Mouse (Mus musculus): Measurements from ENCODE around the gene Elf1.
"Not testable (repeated sequence)": the region's sequence is repeated elsewhere in the genome, so short reads cannot be mapped to it uniquely, and the experiment has no call there.

Gene Elf1

DNA sequence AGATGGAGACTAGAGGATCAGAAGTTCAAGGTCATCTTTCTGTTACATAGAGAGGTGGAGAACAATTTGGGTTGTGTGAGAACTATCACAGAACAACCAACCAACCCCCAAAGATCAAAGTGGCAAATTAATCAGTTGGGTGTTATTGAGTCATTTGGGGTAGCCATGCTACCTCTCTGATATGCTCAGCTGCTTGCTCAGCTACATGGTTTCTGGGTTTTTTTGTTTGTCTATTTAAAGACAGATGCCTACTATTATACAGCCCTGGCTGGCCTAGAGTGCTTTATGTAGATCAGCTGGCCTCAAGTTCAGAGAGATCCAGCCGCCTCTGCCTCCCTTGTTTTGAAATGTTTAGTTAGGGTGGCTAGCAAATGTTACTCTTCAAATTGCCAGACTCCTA, 40.1 kb downstream of the Elf1 start:
- DNase-seq (ENCODE audit: low read depth, low spot score): no peak

DNA sequence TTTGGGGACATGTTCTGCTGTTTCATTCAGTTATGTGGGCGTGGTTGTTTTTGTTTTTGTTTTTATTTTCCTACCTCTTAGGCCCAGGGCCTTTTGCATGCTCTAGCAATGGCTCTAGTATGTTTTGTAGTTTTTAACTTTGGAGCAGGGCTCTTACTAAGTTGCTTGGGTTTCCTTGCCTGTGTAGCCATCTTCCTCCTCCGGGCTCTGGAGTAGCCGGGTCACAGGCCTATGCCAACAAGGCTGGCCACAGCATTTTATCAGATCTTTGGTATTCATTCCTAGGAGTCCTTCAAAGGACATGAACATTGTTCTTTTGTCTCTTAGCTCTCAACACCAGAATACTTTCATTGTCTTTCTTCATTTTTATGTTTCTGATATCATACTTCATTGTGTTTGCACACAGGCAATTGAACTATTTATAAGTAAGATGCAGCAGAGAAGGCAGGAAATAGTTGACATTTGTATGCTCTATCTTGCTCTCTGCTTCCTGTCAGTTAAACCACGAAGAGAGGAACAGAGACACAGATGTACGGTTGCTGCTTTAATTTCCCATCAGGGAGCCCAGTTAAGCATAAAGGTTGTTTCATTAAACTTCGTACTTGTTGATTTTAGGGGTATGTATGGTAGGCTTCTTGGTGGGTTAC, 40.6 kb downstream of the Elf1 start:
- DNase-seq (ENCODE audit: low read depth, low spot score): no peak

DNA sequence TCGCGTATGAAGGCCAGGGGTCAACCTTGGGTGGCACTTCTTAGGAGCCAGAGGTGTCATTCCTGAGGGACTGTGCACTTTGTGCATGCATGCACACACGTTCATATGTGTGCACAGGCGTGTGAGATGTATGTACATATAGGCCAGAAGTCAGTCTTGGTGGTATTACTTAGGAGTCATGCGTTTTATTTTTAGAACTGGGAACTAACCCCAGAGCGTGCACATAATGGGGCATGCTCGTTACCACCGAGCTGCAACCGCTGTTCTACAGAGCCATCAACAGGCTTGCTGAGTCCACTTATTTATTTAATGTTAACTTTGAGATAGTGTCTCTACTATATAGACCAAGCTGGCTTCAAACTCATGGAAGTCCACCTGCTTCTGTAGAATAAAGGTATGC, 41.4 kb downstream of the Elf1 start:
- DNase-seq (ENCODE audit: low read depth, low spot score): no peak

DNA sequence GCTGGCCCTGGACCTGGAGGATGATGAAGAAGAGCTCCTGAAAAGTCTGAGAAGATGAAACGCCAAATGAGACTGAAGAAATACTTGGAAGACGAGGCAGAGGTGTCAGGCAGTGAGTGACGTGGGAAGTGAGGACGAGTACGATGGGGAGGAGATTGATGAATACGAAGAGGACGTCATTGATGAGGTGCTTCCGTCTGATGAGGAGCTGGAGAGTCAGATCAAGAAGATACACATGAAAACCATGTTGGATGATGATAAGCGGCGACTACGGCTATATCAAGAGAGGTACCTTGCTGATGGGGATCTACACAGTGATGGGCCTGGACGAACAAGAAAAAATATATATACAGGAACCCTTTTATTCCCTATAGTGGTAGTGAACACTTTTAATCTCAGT, 45.1 kb downstream of the Elf1 start:
- not testable (repeated sequence) for DNase-seq (ENCODE audit: low read depth, low spot score)

DNA sequence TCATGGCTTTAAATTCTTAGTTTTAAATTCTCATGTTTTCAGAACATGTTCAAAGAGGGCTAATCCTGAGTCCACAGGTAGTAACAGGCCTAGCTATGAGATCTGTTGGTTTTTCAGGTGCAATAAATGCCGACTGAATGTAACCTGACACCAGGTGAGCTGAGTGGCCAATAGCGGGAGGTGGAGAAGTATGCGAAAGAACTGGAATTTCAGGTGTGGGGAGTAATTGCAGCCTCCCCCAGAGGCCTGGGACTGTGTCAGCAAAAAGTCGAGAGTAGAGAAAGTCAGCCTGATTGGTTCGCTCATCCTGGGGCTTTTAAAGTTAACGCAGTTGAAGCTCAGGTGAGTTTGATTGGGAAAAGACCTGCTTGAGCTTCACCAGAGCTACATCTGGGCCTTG, 46.7 kb downstream of the Elf1 start:
- DNase-seq (ENCODE audit: low read depth, low spot score): peak; percentile 31

DNA sequence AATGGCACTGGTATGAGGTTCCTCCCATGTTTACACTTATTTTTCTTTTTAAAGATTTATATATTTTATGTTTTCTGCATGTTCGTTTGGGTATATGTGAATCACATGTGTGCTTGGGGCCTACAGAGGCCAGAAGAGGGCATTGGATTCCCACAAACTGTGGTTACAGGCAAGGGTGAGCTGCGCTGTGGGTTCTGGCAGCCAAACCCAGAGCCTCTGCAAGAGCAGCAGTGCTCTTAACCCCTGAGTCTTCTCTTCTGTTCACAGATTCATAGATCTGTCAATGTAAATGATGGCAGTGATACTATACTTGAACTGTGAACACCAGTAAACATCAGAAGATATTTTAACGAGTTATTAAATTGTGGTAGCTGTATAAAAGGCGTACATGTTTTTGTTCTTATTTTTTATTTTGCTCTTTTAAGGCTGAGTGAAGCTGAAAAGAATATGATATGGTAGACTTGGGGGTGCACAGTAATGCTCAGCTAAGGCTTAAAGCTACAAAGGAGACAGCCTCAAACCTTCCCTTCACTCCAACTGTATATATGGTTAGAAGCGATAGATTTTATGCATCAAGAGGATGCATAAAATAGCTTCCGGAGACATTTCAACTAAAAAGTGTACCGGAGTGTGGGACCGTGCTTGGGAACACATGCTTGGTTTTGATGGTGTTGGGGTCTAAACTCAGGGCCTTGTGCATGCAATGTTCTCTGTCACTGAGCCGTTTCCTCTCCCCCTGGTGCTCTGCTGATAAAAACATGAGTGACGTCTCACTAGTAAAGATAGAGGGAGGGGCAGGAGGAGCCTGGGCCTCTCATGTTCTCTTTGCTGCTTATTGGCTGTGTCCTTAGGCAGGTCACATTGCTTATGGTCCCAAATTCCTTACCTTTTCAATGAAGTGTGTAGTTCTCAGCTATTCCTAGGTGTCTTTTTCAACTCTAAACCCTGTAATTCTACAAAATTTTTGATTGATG, 48.9 kb downstream of the Elf1 start:
- DNase-seq (ENCODE audit: low read depth, low spot score): no peak

DNA sequence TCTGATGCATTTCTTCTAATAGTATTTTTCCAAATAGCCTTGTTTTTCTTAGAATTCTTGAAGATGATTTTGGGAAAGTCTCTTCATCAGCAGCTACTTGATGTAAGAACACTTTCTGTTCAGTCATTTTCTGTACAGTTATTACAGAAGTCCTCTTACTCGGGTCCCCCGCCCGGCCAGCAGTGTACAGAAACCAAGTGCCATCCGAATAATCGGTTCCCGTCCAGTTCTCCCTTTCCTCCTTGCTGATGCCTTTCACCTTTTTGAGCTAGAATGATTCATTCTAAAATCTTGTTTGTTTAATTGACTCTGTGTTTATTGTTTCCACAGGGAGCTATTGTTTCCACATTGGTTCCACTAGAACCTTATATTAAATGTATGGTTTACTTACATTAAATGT, 49.8 kb downstream of the Elf1 start:
- no peak for DNase-seq (ENCODE audit: low read depth, low spot score)

DNA sequence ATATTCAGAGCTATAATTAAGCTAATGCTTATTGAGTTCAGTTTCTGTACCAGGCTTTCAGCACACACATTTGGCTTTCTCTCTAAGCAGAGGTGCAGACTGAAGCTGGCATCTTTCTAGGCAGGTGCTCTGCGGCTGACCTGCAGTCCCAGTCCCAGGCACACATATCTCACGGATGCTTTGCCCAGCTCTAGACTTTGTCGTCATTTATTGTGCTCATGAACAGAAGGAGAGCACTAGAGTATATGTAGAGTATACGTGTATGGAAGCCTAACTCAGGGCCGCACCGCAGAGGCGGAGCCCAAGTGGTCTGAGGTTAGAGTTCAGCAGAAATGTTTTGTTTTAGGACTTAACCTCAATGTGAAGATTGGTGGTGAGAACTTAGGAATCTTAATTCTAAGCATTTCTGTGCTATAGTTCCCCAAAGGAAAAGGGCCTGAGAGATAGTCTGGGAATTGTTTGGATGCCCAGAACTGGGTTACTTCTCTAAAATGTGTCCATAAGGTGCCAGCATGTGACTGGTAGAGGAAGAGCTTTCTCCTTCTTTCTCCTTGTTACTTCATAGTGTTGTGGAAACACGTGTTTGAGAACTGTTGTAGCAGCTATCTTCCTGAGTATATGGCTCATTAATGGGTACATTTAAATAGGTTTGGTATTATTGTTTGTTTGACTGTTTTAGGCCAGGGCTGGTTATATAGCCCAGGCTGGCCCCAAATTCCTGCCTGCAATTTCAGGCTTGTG, 51.2 kb downstream of the Elf1 start:
- no peak for DNase-seq (ENCODE audit: low read depth, low spot score)

DNA sequence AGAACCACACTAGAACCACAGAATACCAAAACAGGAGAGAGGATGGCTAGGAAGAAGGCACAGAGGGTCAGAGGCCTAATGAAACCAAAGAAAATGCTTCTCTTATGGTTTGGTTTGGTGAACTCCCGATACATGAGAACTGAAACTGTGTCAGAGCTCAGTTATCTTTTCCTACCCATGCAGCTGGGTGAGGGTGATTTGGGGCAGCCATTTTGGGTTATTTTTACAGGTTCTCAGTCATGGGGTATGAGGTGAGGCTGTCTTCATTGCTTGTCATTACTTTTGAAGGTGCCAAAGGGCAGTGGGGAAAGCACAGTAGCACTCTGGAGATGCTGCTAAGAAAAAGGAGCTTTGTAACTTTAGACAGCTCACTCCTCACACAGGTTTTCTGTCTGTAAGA, 52.4 kb downstream of the Elf1 start:
- no peak for DNase-seq (ENCODE audit: low read depth, low spot score)

DNA sequence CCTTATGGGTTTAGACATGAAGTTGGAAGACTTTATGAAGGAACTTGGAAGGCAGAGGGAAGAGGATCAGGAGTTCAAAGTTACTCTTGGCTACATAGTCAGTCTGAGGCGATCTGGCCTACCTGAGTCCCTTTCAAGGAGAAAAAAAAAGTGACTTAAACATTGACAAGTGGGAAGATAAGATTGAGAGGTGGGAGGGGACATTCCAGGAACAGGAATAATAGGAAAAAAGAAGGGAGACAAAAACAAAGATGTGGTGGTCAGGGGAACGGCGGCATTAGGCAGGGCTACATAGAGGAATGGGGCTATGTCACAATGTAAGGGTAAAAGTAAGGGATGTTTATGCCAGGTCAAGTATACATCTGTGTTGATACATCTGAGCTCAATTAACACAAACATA, 53.2 kb downstream of the Elf1 start:
- DNase-seq (ENCODE audit: low read depth, low spot score): no peak

DNA sequence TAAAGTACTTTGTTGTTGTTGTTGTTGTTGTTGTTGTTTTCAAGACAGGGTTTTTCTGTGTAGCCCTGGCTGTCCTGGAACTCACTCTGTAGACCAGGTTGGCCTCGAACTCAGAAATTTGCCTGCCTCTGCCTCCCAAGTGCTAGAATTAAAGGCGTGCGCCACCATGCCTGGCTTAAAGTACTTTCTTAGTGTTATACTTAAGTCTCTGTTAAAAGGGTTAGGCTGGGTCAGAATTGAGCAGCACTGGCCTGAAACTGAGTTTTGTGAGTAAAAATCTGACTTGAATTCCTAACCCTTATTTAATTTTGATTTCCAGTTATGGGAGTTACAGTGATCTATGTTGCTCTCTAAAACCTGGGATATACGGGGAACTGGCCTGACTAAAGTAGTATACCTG, 53.7 kb downstream of the Elf1 start:
- DNase-seq (ENCODE audit: low read depth, low spot score): not testable (repeated sequence)

DNA sequence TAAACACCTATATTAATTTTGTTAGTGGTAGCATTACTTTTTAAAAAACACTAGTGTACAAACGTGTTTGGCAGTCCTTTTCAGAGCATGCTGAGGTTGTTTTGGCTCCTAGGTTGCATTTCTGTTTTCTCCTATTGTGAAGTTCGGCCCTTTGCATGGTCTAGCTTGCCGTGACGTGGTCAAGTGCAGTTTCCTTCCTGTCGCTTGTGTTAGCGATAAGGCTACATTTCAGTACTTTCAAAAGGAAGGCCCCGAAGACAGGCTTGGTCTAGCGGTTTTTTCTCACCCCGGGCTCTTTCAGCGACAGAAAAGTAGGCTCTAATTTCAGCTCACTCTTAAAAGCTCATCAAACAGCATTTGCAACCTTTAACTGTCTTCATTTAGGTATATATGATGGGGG, 54.3 kb downstream of the Elf1 start:
- DNase-seq (ENCODE audit: low read depth, low spot score): no peak

DNA sequence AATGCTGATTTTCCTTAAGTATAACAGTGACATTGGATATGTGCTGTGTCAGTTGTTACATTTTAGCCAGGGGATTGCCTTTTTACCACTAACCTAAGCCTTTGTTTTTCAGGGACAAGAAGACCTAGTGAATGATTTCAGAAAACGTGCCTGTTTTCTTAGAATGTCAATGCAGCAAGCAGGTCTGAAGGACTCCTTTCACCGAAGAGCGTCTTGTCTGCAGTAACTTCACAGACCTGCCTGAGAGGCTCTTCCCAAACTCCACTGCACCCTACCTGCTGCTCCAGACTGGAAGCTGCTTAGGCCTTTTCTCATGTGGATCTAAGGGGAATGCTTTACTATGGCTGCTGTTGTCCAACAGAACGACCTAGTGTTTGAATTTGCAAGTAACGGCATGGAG, 55.0 kb downstream of the Elf1 start:
- no peak for DNase-seq (ENCODE audit: low read depth, low spot score)

DNA sequence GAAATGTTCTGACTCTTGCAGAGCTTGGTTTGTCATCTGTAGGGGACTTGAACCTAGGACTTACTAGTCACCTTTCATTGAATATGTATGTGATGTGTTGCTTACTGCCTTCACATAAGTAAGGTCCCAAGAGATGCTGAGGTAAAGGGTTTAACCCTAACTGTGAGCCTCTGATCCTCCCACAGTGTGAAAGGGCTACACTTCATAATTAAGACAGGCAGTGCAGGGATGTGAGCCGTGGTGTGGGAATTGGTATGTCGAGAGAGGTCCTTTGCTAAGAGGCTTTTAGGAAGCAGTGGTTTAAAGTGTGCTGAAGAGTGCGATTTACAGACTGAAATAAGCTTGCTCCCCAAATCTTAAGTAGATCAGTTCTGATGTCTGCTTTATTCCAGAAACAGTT, 55.8 kb downstream of the Elf1 start:
- no peak for DNase-seq (ENCODE audit: low read depth, low spot score)

DNA sequence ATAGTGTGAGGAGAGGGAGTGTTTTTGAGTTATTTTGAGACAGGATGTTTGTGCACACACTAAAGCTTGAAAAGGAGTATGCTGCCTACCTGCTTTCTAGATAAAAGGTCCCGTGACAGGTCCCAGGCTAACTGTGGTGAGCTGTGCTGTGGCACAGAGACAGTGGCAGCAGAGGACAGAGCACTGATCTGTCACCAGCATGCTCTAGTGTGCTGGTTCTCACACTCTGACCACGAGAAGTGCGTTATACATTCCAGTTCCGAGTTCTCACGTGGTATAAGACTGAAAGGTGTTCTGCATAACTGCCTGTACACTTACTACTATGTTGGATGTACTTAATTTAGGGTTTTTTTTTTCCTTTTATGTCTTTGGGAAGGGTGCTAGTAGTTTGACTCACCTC, 56.5 kb downstream of the Elf1 start:
- no peak for DNase-seq (ENCODE audit: low read depth, low spot score)

DNA sequence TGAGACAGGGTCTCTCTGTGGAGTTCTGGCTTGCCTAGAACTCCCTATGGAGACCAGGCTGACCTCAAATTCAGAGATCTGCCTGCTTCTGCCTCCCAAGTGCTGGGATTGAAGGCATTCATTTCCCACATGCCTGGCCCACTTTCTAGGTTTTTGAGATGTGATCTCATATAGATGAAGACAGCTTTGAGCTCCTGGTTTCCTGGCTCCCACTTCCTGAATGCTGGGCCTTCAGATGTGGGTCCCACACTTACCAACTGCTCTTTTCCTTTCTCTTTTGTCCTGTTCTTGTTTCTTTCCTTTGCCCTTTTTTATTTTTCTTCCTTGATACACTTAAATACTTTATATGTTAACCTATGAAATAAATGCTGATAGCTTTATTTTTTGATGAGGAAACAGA, 56.9 kb downstream of the Elf1 start:
- DNase-seq (ENCODE audit: low read depth, low spot score): no peak

DNA sequence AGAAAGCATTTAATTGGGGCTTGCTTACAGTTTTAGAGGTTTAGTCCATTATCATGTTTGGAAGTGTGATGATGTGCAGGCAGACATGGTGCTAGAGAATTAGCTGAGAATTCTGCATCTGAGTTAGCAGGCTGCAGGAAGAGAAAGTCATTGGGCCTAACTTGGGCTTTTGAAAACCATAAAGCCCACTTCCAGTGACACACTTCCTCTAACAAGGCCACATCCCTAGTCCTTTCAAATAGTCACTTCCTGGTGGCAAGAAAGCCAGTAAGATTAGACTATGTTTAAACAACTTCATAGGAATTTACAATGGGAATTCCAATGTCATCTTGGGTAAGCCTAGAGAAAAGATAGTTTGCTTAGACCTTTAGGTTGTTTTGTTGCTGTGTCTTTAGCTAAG, 60.6 kb downstream of the Elf1 start:
- no peak for DNase-seq (ENCODE audit: low read depth, low spot score)

DNA sequence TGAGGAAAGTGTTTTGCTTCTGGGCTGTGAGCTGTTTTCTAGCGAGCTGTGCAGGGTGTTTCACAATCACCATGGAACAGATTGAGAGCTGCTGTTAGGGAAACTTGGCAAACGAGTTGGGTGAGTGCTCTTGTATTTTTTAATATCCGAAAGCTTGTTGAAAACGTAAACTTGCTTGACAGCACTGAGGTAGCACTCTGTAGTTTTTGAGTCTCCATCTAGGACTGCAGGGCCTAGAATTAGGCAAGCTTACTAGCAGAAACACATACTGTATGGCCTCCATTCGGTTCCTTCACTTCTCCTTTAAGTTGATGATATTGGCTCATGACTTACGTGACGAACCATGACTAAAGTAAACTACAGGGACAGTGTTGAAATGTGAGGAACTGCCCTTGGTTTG, 68.3 kb downstream of the Elf1 start:
- DNase-seq (ENCODE audit: low read depth, low spot score): no peak

DNA sequence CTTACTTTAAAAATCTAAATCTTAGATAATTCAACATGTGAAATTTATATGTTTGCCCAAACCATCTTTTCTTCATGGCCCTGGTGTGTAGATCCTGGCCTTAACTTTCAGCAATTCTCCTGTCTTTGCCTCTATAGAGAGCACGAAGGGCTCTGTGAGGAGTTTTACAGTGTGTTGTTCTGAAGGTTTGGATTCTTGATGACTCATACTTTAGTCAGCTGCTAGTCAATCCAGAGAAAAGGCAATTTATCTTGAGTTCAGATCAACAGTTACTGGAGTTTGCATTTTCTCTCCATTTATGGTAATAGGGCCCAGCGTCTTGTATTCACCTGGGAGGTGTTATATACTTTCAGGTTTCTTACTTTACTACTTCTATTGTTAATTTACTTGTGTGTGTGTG, 70.9 kb downstream of the Elf1 start:
- DNase-seq (ENCODE audit: low read depth, low spot score): no peak

DNA sequence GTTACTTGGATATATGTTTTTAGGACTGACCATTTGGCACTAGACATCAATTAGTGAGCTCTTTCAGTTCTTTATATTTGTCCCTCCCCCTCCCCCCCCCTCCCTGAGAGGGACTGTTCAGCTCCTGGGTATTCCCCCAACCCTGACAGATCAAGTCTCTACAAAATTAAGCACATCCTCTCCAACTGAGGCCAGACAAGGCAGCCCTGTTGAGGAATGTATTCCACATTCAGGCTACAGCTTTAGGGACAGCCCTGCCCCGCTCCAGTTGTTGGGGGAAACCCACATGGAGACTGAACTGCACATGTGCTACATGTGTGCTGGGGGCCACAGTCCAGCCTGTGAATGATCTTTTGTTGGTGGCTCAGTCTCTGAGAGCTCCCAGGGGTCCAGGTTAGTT, 71.9 kb downstream of the Elf1 start:
- no peak for DNase-seq (ENCODE audit: low read depth, low spot score)

DNA sequence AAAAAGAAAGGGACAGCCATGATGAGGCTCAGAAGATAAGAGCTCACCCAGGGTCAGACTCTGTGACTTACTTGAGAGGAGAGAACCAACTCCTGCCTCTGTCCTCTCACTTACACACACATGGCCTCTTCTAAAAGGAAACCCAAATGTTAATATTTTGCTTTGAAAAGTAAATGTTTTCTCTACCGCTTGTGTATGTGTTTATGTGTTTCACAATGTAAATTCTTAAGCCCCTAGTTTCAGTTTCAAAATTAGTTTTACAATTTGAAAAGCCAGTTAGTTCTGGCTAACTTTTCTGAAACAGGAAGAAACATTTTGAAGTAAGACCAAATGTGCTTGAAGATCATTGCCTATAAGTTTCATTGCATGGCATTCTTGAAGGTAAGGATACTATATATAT, 76.8 kb downstream of the Elf1 start:
- DNase-seq (ENCODE audit: low read depth, low spot score): no peak

DNA sequence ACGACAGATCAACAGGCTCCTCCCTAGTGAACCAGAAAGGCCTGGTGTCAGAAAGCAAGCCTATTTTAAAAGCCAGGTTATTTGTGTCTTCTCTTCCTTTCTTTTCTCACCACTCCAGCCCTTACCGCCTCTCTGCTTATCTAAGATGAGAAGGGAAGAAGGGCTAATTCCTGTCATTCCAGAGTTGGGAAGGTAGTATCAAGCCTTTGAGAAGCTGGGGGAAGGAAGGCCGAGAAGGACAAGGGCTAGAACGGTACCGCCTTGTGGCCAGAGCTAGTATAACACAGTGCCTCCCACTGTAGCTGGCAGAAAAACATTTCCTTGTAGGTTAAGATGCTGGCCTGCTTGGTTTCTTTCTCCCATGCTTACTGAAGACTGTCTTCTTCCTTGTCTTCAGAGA, 81.8 kb downstream of the Elf1 start:
- DNase-seq (ENCODE audit: low read depth, low spot score): peak; percentile 90

DNA sequence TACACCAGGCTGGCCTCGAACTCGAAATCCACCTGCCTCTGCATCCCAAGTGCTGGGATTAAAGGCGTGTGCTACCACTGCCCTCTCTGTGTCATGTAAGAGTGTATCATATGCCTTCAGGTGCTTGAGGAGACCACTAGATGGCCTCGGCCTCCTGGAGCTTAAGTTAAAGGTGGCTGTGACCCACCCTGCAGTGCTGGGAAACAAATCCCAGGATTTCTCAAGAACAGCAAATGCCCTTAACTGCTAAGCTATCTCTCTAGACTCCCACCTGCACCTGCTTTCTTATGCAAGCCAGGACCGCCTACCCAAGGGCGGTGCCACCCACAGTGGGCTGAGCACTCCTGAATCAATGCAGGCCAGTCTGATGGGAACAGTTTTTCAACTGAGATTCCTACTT, 83.8 kb downstream of the Elf1 start:
- DNase-seq (ENCODE audit: low read depth, low spot score): peak; percentile 88
